Mouse (Mus musculus) heart, postnatal 0 days (tissue): Measurements from ENCODE around the gene Ms4a4d.

Experiments
- CTCF ChIP-seq: IDR thresholded peaks from 2 replicates; pipeline ENCODE4 v1.5.1; 2016; ENCODE audit warnings: antibody characterized with exemption, control low read depth, low read depth
- EP300 ChIP-seq: IDR thresholded peaks from 2 replicates; pipeline ENCODE4 v1.6.1; 2016; ENCODE audit warnings: antibody characterized with exemption, low read depth

DNA sequence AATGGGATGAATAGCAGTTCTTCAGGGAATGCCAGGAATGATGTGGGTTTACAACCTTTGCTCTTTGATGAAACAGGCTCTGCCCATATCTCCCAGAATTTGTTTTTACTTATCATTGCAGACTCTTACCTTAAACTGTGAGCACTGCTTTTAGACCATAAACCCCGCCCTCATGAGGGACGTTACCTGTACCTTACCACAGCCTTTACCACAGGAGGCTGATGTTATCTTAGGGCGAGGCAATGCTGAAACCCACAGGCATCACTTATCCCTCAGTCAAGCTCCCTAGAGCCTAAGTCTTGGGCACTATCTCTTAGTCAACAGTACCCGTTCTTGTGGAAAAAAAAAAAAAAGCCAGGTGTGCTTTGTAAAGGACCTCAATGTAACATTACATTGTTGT is 19.8 kb upstream of the Ms4a4d start:
- TF ChIP-seq EP300 (no peak), CTCF (no peak)
